Mouse (Mus musculus) testis, adult 2 months (tissue): Measurements from ENCODE around the gene Treh. TPM values are rescaled to one million over a fixed set of nuclear protein-coding genes. Genes with fewer than 3 reads are reported as not detected.
"Not testable (repeated sequence)": the region's sequence is repeated elsewhere in the genome, so short reads cannot be mapped to it uniquely, and the experiment has no call there.

Source experiments
- H3K27ac ChIP-seq: fragments of 200-500 bp; 2 replicates; pipeline ENCODE4 v1.5.1; 2012; ENCODE audit warnings: low read depth, low read length; ENCODE audit not compliant: control insufficient read depth, insufficient read depth
- H3K27me3 ChIP-seq: fragments of 200-500 bp; 2 replicates; pipeline ENCODE4 v1.6.1; 2012; ENCODE audit warnings: mild to moderate bottlenecking, low read length, moderate library complexity; ENCODE audit not compliant: control insufficient read depth, insufficient read depth
- H3K36me3 ChIP-seq: fragments of 200-500 bp; 2 replicates; pipeline ENCODE4 v1.6.1; 2012; ENCODE audit warnings: mild to moderate bottlenecking, low read length; ENCODE audit not compliant: control insufficient read depth, insufficient read depth
- H3K4me1 ChIP-seq: fragments of 200-500 bp; 2 replicates; pipeline ENCODE4 v1.6.1; 2012; ENCODE audit warnings: low read length; ENCODE audit not compliant: control insufficient read depth, insufficient read depth
- H3K4me3 ChIP-seq: fragments of 200-500 bp; 2 replicates; pipeline ENCODE4 v1.5.1; 2012; ENCODE audit warnings: low read depth, mild to moderate bottlenecking, low read length, moderate library complexity, mixed read lengths; ENCODE audit not compliant: control insufficient read depth
- CTCF ChIP-seq: fragments of 200-500 bp; IDR thresholded peaks from 2 replicates; pipeline ENCODE4 v1.5.1; 2012; ENCODE audit warnings: low read depth, mild to moderate bottlenecking, inconsistent platforms, low read length, moderate library complexity; ENCODE audit not compliant: control insufficient read depth, insufficient read depth, insufficient replicate concordance
- POLR2A ChIP-seq: fragments of 200-500 bp; IDR thresholded peaks from 2 replicates; pipeline ENCODE4 v1.6.1; 2012; ENCODE audit warnings: low read depth, mild to moderate bottlenecking, inconsistent platforms, low read length, moderate library complexity; ENCODE audit not compliant: control insufficient read depth
- polyA plus RNA-seq: library from polyadenylated mRNA; depleted of rRNA; stranded (reverse); fragments of >200 nt; gene quantifications from 2 replicates; pipeline ENCODE4 v1.2.3, GENCODE M21; 2012; rRNA removed

The Treh gene
- polyA plus RNA-seq, result 0.47 TPM in 1 of 2 replicates, not detected in the other

DNA sequence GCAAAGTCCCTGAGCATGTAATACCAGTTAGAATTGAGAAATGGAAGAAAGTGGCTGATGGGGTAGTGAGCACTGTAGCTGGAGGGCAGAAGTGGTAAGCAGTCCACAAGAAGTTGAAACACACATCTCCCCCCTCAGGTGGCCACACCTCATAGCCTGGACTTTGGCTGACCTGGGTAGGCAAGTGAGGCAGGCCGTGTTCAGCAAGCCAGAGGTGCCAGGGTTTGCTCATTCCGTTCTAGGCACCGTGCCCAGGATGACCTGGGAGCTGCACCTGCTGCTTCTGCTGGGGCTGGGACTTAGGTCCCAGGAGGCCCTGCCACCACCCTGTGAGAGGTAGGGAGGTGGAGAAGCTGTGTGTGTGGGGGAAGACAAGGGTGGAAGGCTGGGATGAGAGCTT lies at the start of gene Treh:
TSS of gene Treh (plus strand) at position 229 of the 400 bp plus-strand sequence.
- no peak within 1 kb of the TSS for H3K4me3 ChIP-seq
- no peak within 1 kb of the TSS for H3K27ac ChIP-seq
- TF ChIP-seq CTCF, result no peak
- TF ChIP-seq POLR2A, result no peak
- H3K36me3 ChIP-seq, result no peaks in the 10 kb centered on the region
- no peaks in the 10 kb centered on the region for H3K4me1 ChIP-seq
- H3K27me3 ChIP-seq, result no peaks in the 10 kb centered on the region

DNA sequence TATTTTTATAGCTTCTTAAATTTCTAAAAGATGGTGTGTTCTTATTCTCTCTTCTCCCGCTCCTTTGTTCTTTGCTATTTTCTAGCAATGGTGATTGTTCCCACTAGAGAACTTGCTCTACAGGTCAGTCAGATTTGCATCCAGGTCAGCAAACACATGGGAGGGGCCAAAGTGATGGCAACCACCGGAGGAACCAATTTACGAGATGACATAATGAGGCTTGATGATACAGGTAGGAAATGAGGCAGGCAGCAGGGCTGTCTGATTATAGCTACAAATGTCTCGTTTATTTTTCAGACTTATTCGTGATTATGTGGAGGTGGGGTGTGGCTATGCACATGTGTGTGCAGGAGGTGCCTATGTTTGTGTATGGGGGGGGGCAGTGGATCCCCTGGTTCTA lies 48.6 kb upstream of the Treh start:
- no peaks in the 10 kb centered on the region for H3K27me3 ChIP-seq
- no peak overlapping the region for H3K27ac ChIP-seq
- peaks cover 2% of the 10 kb centered on the region; the same call in 1 of the 2 replicates for H3K4me1 ChIP-seq
- peaks cover 1% of the 10 kb centered on the region; the same call in 1 of the 2 replicates for H3K36me3 ChIP-seq
- TF ChIP-seq CTCF, result no peak
- TF ChIP-seq POLR2A, result no peak
- no peak overlapping the region for H3K4me3 ChIP-seq

DNA sequence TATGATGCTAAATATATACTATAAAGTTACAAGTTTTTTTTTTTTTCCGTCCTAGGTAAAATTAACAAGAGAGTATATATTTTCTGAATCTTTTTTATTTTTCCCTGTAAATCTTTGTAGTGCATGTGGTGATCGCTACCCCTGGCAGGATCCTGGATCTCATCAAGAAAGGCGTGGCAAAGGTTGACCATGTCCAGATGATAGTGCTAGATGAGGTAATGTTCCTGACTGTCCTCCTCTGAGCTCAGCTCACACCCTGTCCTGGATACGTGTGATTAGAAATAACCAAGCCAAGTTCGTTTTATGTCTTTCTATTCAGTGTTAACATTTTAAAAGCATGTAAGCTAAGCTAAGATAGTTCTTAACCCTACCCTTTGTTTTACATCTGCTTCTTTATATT lies 46.8 kb upstream of the Treh start:
- TF ChIP-seq POLR2A (no peak), CTCF (no peak)
- peaks cover 2% of the 10 kb centered on the region for H3K36me3 ChIP-seq
- no peak overlapping the region for H3K4me3 ChIP-seq
- peaks cover 2% of the 10 kb centered on the region; the same call in 1 of the 2 replicates for H3K4me1 ChIP-seq
- H3K27ac ChIP-seq, result no peak overlapping the region
- no peaks in the 10 kb centered on the region for H3K27me3 ChIP-seq

DNA sequence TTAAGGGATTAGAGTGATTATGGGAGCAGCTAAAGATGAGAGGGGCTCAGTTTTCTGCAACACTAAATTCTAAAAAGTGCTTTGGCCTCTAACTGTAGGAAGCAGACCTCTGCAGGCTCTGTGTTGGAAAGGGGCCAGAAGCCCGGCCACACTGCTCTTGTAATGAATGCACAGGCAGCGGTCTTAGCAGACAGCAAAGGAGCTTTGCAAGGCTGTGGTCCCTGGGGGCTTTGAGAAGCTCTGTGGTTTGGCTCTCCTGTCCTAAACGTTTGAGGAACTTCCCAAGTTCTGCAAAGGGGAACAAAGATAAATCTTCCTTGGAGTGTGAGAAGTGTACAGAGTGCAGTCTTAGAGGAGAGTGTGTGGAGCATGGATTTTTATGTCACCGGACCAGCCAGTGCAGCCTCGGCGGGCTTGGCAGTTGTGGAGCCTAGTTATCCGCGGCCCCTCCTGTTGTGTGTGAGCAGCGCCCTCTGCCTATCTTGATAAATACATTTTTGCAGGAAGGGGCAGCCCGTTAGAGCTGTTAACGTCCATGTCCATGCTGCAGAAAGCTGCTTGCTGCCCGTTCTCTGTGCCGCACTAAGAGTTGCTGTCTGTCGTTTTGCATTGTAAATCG lies 35.4 kb upstream of the Treh start:
- Histone ChIP-seq H3K27me3 (no peaks in the 10 kb centered on the region), H3K36me3 (peaks cover 1% of the 10 kb centered on the region; the same call in 1 of the 2 replicates), H3K27ac (no peak overlapping the region), H3K4me3 (no peak overlapping the region), H3K4me1 (no peaks in the 10 kb centered on the region)
- TF ChIP-seq POLR2A (no peak), CTCF (no peak)

DNA sequence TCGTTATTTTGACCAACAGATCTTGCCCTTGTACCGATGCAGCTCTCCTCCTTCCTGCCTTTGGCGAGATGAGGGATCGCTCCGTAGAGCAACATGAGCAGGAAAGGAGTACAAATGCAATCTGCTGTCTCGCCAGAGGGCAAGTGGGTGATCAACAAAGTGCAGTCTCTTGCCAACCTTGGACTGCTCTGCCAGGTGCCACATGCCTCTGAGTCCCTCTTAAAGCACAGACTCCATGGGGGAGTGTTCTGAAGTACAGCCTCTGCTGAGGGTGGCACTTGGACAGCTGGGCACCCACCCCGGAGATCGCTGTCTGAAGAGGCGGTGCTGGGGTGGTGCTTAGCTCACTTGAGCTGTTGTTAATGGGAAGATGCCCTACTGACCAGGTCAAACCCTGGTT lies 34.3 kb upstream of the Treh start:
- not testable (repeated sequence) for H3K36me3 ChIP-seq

DNA sequence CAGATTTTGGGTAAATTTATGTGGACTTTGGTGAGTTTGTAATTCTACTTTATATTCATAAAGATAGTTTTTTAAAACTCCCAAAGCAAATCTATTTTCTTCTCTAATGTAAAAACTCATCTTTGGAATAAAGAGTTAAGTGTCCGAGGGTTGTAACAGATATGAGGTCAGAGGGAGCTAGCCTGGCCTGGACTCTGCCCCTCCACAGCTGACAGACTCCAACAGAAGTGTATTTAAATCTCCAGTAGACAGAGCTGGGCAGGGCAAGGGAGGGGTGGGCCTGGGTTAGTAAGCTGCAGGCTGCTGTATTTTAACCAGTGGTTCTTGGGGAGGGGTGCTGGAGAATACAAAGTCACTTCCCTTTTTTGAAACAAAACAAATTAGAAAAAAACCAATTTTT lies 33.0 kb upstream of the Treh start:
- not testable (repeated sequence) for H3K4me3 ChIP-seq, H3K4me1 ChIP-seq, H3K36me3 ChIP-seq, H3K27me3 ChIP-seq, H3K27ac ChIP-seq

More for the DNA sequence above, 34.3 kb upstream of the Treh start:
- H3K27ac ChIP-seq, H3K4me3 ChIP-seq, H3K4me1 ChIP-seq, H3K27me3 ChIP-seq: not testable (repeated sequence)

DNA sequence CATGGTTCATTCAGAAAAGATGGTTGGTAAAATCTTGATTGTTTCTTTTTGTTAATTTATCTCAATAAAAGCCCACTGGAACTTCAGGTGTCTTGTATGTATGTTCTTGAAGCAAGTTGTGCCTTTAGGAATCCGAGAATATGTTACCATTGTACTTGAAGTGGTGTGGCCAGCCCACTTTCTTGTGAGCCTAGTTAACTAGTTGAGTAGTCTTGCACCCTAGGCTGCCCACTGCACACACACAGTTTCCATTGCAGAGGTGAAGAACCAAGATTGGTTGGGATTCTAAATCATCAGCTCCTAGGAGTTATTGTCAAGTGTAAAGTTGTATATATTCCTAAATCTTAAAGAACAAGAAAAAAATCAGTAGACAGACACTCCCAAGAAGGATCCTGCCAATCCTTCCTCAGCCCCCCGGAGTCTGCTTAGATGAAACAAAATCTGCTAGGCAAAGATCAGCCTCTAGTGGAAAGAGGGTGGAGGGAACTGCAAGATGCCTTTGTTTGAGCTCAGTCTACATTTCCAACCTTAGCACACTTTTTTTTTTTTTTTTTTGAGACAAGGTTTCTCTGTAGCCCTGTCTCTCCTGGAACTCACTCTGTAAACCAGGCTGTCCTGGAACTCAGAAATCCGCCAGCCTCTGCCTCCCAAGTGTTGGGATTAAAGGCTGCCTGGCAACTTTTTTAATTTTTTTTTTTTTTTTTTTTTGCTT lies 32.2 kb upstream of the Treh start:
- no peaks in the 10 kb centered on the region; the same call in 1 of the 2 replicates for H3K36me3 ChIP-seq
- H3K4me1 ChIP-seq, result no peaks in the 10 kb centered on the region; the same call in 1 of the 2 replicates
- no peak overlapping the region for H3K27ac ChIP-seq
- no peak overlapping the region for H3K4me3 ChIP-seq
- no peaks in the 10 kb centered on the region for H3K27me3 ChIP-seq
- TF ChIP-seq CTCF, result no peak
